Mouse (Mus musculus) hindbrain, embryonic 13.5 days (tissue): ENCODE data around the gene Camk1d. TPM values are rescaled to one million over a fixed set of nuclear protein-coding genes. Genes with fewer than 3 reads are reported as not detected.
"Not testable (repeated sequence)": the region's sequence is repeated elsewhere in the genome, so short reads cannot be mapped to it uniquely, and the experiment has no call there.

Experiments used
- ATAC-seq: fragments of 200-750 bp; cut with Nextera tagmentation; 2 replicates; pipeline ENCODE4 v1.8.0; 2017; ENCODE audit warnings: moderate TSS enrichment; ENCODE audit not compliant: low FRiP score
- H3K27ac ChIP-seq: fragments of 300-500 bp; sonication (generic); 2 replicates; pipeline ENCODE4 v1.5.1; 2015; ENCODE audit warnings: inconsistent platforms, mild to moderate bottlenecking, moderate library complexity
- H3K27me3 ChIP-seq: fragments of 300-500 bp; sonication (generic); 2 replicates; pipeline ENCODE4 v1.6.1; 2015; ENCODE audit warnings: mild to moderate bottlenecking, inconsistent platforms
- H3K36me3 ChIP-seq: fragments of 300-500 bp; sonication (generic); 2 replicates; pipeline ENCODE4 v1.6.1; 2015; ENCODE audit warnings: mild to moderate bottlenecking, inconsistent platforms
- H3K4me1 ChIP-seq: fragments of 300-500 bp; sonication (generic); replicated peaks from 2 replicates; pipeline ENCODE4 v1.6.1; 2015; ENCODE audit warnings: inconsistent platforms
- H3K4me2 ChIP-seq: fragments of 300-500 bp; sonication (generic); 2 replicates; pipeline ENCODE4 v1.6.1; 2015; ENCODE audit warnings: inconsistent platforms, mild to moderate bottlenecking, moderate library complexity
- H3K4me3 ChIP-seq: fragments of 300-500 bp; sonication (generic); 2 replicates; pipeline ENCODE4 v1.5.1; 2015; ENCODE audit warnings: mild to moderate bottlenecking, inconsistent platforms
- H3K9ac ChIP-seq: fragments of 300-500 bp; sonication (generic); 2 replicates; pipeline ENCODE4 v1.6.1; 2015; ENCODE audit warnings: mild to moderate bottlenecking, inconsistent platforms
- H3K9me3 ChIP-seq: fragments of 300-500 bp; sonication (generic); 2 replicates; pipeline ENCODE4 v1.6.1; 2016; ENCODE audit warnings: inconsistent platforms
- WGBS: fragments of 180-500 bp; shearing (Covaris S2); methylation state at CpG from one replicate; pipeline ENCODE4 v1.1.7; 2015; 5-methylcytosine and 5-hydroxymethylcytosine counted together
- polyA plus RNA-seq: library from polyadenylated mRNA; unstranded; fragments of >200 nt; fragmentation: Nextera tagmentation; extraction: Ambion mirVana; gene quantifications from 2 replicates; pipeline ENCODE4 v1.2.1, GENCODE M21; 2015

Camk1d gene
- polyA plus RNA-seq, 1 experiment from 2014 or later, result 3.5 TPM

DNA sequence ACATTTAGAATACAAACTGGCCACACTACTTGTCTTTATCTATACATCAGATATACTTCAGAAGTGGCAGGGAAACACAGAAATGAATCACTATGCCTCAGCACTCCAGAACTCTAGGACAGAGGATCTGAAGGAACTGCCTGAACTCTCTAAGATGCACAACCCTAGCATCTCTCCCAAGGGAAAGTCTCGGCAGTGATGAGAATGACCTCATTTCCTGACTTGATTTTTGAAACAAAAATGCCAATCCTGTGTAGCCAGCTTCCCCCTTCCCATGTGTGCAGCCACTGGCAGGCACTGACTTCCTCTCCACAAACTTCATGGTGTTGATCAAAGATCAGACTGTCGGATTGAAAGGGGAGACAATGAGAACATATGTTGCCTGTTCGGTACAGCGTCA lies 134.9 kb downstream of the Camk1d start:
- ATAC-seq, result no peak
- H3K4me3 ChIP-seq, result no peak overlapping the region
- no peak overlapping the region for H3K4me2 ChIP-seq
- H3K36me3 ChIP-seq, result no peaks in the 10 kb centered on the region
- no peak overlapping the region for H3K27ac ChIP-seq
- H3K27me3 ChIP-seq, result no peaks in the 10 kb centered on the region
- WGBS, result 80% methylated on average over 4 of the region's 4 CpGs
- H3K9me3 ChIP-seq, result no peaks in the 10 kb centered on the region
- H3K9ac ChIP-seq, result no peak overlapping the region
- peaks cover 19% of the 10 kb centered on the region for H3K4me1 ChIP-seq

DNA sequence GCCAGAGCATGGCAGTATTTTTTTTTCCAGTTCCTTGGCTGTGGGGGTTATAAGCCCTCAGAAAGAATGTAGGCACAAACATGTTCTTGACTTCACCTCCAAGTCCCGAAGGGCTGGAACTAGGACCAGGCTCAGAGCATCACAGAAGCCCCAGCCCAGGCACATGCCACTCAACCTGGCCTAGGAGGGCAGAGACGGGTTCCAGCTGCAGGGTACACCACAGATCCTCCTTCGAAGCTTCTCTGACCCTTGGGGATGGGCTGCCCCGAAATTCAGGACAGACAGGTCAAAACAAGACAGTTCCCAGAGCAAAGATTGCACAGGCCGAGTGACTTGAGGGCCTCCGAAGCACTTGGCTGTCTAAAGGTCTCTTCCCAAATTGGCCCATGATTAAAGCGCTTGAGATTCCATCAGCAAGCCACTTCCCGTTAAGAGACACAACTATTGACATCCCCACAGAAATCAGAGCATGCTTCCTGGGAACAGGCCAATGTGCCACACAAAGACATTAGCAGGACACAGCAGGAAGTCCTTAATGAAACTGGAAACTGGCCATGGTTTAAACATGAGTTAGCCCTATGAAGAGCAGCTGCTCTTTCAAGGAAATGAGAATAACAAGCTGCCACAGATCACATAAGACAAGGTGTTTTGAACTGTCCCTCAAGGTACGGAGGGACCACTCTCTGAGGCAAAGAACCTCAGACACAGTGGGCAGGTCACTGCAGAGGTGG lies 136.8 kb downstream of the Camk1d start:
- H3K27ac ChIP-seq, result peak overlapping the region; percentile 68
- H3K27me3 ChIP-seq, result no peaks in the 10 kb centered on the region
- H3K36me3 ChIP-seq, result no peaks in the 10 kb centered on the region
- peaks cover 20% of the 10 kb centered on the region for H3K4me1 ChIP-seq
- WGBS, result 48% methylated on average over 9 of the region's 9 CpGs
- H3K9me3 ChIP-seq, result no peaks in the 10 kb centered on the region
- no peak overlapping the region for H3K4me3 ChIP-seq
- peak; percentile 57; the same call in 1 of the 2 replicates for ATAC-seq
- H3K9ac ChIP-seq, result no peak overlapping the region
- H3K4me2 ChIP-seq, result no peak overlapping the region

DNA sequence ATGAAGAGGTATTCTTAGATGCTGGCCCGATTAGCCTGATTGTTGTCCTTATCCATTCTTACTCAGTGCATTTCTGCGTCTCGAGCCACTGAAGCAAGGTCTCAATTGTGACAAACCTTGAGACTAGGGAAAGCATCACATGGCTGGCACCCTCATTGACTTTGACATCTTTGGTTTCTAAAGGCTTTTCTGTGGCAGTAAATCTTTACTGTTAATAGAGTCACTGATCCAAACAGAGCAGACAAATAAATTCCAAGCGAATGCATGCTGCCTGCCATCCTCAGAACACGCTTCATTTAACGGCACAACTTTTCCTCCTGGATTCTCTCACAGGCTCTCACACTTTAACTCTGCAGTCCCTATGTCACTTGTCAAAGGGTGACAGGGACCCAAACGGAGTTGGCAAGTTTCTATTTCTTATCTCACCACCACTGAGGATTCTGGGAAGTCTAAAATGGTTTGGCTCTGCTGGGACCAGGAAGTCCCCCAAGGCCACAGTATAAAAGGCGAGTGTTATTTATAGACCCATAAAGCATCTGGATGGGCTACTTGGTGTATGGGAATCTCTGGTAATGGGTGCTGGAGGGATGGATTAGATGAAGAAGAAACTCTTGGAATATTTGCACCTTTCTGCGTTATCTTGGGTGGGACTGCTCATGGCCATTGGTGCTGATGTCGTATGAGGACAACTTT lies 141.9 kb downstream of the Camk1d start:
- no peak for ATAC-seq
- Histone ChIP-seq H3K27ac (no peak overlapping the region), H3K4me2 (no peak overlapping the region), H3K9ac (no peak overlapping the region), H3K27me3 (no peaks in the 10 kb centered on the region), H3K4me3 (no peak overlapping the region), H3K9me3 (no peaks in the 10 kb centered on the region), H3K4me1 (peaks cover 24% of the 10 kb centered on the region), H3K36me3 (no peaks in the 10 kb centered on the region)
- 55% methylated on average over 10 of the region's 10 CpGs for WGBS

DNA sequence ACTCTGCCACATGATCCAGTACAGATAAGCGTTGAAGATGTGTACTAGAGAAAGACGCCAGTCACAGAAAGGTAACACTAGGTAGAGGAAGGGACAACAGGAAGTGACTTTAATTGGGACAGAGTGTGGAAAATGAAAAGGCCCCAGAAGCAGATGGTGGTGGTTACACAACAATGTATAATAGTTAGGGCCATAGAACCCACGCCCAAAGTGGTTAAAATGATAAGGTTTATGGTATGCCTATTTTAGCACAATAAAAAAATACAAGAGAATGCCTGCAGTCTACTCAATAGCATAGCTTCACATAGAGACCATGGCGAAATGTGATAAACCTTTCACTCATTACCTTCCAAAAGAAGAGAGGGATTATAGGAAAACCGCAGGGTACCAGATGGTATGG lies 147.7 kb downstream of the Camk1d start:
- no peaks in the 10 kb centered on the region for H3K27me3 ChIP-seq
- no peak overlapping the region for H3K4me2 ChIP-seq
- no peak overlapping the region for H3K27ac ChIP-seq
- no peaks in the 10 kb centered on the region for H3K9me3 ChIP-seq
- peaks cover 12% of the 10 kb centered on the region; the same call in 1 of the 2 replicates for H3K4me1 ChIP-seq
- no peak overlapping the region for H3K9ac ChIP-seq
- ATAC-seq, result no peak
- no peaks in the 10 kb centered on the region for H3K36me3 ChIP-seq
- WGBS, result 90% methylated on average over 5 of the region's 5 CpGs
- H3K4me3 ChIP-seq, result no peak overlapping the region

DNA sequence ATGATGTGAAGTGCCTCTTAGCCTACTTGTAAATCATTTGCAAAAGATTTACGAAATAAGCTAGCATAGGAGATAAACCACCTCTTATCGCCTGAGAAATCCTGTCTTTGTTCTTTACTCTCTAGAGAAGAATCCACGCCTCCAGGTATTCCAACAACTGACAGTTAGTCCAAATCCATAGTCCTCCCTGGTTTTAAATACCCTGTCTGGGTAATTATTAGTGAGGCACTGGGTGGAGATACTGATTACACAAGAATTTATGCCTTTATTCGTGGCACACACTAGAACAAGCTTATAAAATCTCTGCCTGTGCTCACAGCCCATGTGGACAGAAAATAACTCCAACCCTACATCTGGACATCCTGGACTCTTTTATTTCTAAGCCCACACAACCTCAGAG lies 150.6 kb downstream of the Camk1d start:
- ATAC-seq, result no peak
- Histone ChIP-seq H3K4me3 (no peak overlapping the region), H3K9me3 (no peaks in the 10 kb centered on the region), H3K4me1 (no peaks in the 10 kb centered on the region), H3K27me3 (no peaks in the 10 kb centered on the region), H3K36me3 (no peaks in the 10 kb centered on the region), H3K27ac (no peak overlapping the region), H3K4me2 (no peak overlapping the region), H3K9ac (no peak overlapping the region)
- 88% methylated on average over 4 of the region's 4 CpGs for WGBS

DNA sequence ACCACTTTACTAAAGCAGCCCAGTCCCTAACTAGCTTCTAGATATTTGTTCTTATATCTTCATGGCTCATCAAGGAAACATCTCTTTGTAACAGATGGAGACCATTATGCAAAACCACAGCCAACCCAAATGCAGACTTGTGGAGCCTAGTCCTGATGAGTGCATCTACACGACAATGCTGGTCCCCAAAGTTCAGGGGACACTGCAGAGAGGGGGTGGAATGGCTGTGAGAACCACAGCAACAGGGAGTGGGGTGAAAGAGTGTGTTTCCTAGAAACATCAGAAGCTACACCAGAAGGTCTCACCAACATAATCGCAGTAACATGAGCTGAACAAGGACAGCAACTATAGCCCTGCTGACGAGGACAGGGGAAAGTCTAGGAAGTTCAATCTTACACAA lies 152.9 kb downstream of the Camk1d start:
- WGBS, result 92% methylated on average over 3 of the region's 3 CpGs
- ATAC-seq, result no peak
- H3K4me1 ChIP-seq, result no peaks in the 10 kb centered on the region

DNA sequence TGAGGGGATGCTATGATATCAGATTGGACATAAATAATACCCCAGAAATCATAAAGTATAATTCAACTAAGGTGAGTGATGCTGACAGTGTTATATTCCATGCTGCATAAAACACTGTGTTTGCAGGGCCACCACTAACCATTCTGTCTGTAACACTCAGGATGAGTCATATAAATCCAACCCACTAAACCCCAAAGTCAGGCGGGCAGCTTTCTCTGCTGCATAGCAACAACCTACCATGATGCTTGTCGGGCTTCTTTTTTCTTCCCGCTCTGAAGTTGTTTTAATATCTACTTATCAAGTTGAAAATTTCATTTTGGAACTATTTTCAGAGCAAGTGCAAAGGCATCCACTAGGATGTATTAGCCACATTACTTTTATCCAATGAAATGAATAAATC lies 161.1 kb downstream of the Camk1d start:
- Histone ChIP-seq H3K4me3 (no peak overlapping the region), H3K4me2 (no peak overlapping the region), H3K27ac (no peak overlapping the region), H3K4me1 (no peaks in the 10 kb centered on the region), H3K36me3 (no peaks in the 10 kb centered on the region), H3K27me3 (no peaks in the 10 kb centered on the region), H3K9me3 (no peaks in the 10 kb centered on the region), H3K9ac (no peak overlapping the region)
- no peak for ATAC-seq
- 92% methylated on average over 3 of the region's 3 CpGs for WGBS

More for the DNA sequence above, 152.9 kb downstream of the Camk1d start:
- Histone ChIP-seq H3K9me3 (no peaks in the 10 kb centered on the region), H3K36me3 (no peaks in the 10 kb centered on the region), H3K27ac (no peak overlapping the region), H3K27me3 (no peaks in the 10 kb centered on the region), H3K4me3 (no peak overlapping the region), H3K9ac (no peak overlapping the region), H3K4me2 (no peak overlapping the region)

DNA sequence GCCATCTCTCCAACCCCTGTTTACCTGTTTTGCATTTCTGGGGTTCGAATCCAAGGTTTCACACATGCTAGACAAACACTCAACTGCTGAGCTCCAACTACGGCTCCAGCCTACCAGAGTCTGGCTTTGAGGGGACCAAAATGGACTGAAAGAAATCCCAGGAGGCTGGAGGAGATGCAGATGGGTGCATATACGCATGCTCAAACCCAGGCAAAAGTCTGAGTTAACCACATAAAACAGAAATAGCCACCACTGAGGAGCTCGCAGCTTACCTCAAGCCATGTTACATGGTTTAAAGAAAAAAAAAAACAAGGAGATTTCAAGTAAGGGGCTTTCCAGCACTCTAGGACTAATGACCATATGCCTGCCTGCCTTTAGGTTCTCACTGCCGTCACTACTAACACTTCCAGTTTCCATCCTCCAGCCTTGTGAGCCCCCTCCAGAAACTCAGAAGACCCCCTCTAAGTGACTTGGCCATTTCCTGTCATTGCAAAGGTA lies 162.5 kb downstream of the Camk1d start:
- H3K27ac ChIP-seq, result no peak overlapping the region
- WGBS, result 93% methylated on average over 5 of the region's 5 CpGs
- no peaks in the 10 kb centered on the region for H3K4me1 ChIP-seq
- H3K9me3 ChIP-seq, result no peaks in the 10 kb centered on the region
- no peak overlapping the region for H3K4me3 ChIP-seq
- no peaks in the 10 kb centered on the region for H3K36me3 ChIP-seq
- no peak overlapping the region for H3K4me2 ChIP-seq
- no peak overlapping the region for H3K9ac ChIP-seq
- no peaks in the 10 kb centered on the region for H3K27me3 ChIP-seq
- no peak for ATAC-seq

DNA sequence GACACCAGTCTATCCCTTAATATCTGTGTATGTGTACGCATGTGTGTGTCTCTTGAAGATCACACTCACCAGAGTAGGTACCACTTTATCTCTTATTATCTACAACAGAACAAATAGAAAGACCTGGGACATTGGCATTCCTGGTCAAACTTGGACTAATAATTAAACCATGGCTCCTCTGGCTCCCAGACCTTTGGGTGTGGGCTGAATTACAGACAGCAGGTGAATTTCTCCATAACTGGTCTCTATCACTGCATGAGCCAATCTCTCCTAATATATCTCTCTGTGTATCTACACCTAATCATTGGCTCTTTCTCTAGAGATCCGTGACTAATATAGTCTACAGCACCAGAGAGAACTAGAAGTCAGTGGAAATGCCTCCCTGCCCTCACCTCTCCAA lies 165.0 kb downstream of the Camk1d start:
- no peaks in the 10 kb centered on the region for H3K9me3 ChIP-seq
- no peak overlapping the region for H3K4me3 ChIP-seq
- H3K27ac ChIP-seq, result no peak overlapping the region
- H3K4me2 ChIP-seq, result no peak overlapping the region
- no peak for ATAC-seq
- whole genome bisulfite sequencing, result 90% methylated on average over 2 of the region's 2 CpGs
- no peaks in the 10 kb centered on the region for H3K27me3 ChIP-seq
- no peak overlapping the region for H3K9ac ChIP-seq
- H3K36me3 ChIP-seq, result no peaks in the 10 kb centered on the region
- H3K4me1 ChIP-seq, result no peaks in the 10 kb centered on the region

DNA sequence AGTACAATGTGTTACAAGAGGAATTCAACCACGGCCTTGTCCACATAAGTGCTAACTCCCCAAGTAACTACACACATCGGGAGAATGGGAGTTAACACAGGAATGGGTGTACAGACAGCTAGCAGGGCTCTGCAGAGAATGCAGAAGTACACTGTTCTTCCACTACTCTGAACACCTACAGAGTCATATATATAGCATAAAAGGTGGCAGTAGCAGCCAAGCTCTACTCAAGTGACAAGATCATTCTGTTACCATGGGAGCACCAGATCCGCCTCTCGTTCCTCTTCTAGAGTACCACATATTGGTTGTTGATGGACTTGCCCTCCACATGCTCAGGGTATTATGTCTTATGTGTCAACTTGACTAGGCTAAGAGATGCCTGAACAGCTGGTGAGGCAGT lies 165.4 kb downstream of the Camk1d start:
- no peak overlapping the region for H3K4me3 ChIP-seq
- H3K27ac ChIP-seq, result no peak overlapping the region
- 90% methylated on average over 4 of the region's 4 CpGs for WGBS
- no peak for ATAC-seq
- no peak overlapping the region for H3K4me2 ChIP-seq
- no peaks in the 10 kb centered on the region for H3K36me3 ChIP-seq
- no peaks in the 10 kb centered on the region for H3K27me3 ChIP-seq
- H3K4me1 ChIP-seq, result no peaks in the 10 kb centered on the region
- no peak overlapping the region for H3K9ac ChIP-seq
- H3K9me3 ChIP-seq, result no peaks in the 10 kb centered on the region

DNA sequence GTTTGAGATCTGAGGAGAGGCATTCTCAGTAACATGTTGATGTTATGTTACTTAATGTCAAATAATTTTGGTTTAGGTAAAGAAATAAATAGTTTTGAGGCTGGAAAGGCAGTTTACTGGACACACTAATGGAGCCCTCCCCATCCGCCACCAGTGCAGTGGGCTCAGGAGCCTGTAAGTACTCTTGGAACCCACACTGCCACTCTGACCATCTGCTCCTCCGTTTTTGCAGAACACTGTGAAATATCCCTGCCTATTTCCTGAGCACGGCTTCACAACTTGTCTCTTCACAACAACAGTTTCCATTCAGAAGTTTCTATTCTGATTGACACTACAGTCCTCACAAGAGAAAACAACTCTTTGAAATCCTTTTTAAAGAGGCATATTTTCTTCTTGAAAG lies 173.4 kb downstream of the Camk1d start:
- Histone ChIP-seq H3K4me2 (no peak overlapping the region), H3K9me3 (no peaks in the 10 kb centered on the region), H3K9ac (no peak overlapping the region), H3K27me3 (no peaks in the 10 kb centered on the region), H3K4me3 (no peak overlapping the region), H3K4me1 (no peaks in the 10 kb centered on the region), H3K27ac (no peak overlapping the region), H3K36me3 (no peaks in the 10 kb centered on the region)
- WGBS, result 81% methylated on average over 3 of the region's 3 CpGs
- ATAC-seq, result no peak

DNA sequence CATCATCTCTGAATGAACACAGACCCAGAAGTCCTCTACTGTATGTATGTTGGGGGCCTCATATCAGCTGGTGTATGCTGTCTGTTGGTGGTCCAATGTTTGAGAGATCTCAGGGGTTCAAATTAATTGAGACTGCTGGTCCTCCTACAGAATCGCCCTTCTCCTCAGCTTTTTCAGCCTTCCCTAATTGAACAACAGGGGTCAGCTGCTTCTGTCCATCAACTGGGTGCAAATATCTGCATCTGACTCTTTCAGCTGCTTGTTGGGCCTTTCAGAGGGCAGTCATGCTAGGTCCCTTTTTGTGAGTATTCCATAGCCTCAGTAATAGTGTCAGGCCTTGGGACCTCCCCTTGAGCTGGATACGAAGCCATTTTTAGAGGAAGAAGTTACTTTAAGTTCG lies 174.4 kb downstream of the Camk1d start:
- ATAC-seq, result not testable (repeated sequence)
- WGBS, result 67% methylated on average over 3 of the region's 3 CpGs

DNA sequence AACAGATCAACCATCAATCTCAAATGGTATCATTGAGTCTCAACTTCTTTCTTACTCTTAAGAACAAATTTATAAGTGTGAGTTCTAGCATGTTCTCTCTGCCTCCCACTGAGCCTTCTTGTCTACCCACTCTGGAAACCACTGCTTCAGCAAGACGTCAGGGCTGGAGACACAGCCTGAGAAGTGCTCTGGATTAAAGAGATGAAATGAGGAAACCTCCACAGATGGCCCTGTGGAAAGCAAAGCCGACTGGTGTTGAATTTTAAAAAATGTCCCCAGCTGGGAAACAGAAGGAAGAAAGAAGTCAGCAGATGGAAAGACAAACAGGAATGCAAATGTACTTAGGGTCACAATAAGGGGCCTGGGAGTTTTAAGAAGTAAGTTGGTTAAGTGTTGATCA lies 180.4 kb downstream of the Camk1d start:
- 58% methylated on average over 2 of the region's 2 CpGs for WGBS
- Histone ChIP-seq H3K27me3 (no peaks in the 10 kb centered on the region), H3K4me3 (no peak overlapping the region)

More for the DNA sequence above, 174.4 kb downstream of the Camk1d start:
- H3K9me3 ChIP-seq, H3K4me1 ChIP-seq, H3K4me2 ChIP-seq, H3K9ac ChIP-seq, H3K36me3 ChIP-seq, H3K27ac ChIP-seq, H3K27me3 ChIP-seq, H3K4me3 ChIP-seq: not testable (repeated sequence)

More for the DNA sequence above, 180.4 kb downstream of the Camk1d start:
- H3K27ac ChIP-seq, result no peak overlapping the region
- ATAC-seq, result no peak
- no peaks in the 10 kb centered on the region for H3K4me1 ChIP-seq
- H3K36me3 ChIP-seq, result no peaks in the 10 kb centered on the region
- no peaks in the 10 kb centered on the region for H3K9me3 ChIP-seq
- no peak overlapping the region for H3K4me2 ChIP-seq
- no peak overlapping the region for H3K9ac ChIP-seq
